Mouse (Mus musculus) heart, adult 18-20 months (tissue): ENCODE results near the gene Mx1. TPM values are rescaled to one million over a fixed set of nuclear protein-coding genes. Genes with fewer than 3 reads are reported as not detected.

Experiments
- DNase-seq, 2 experiments: peaks; one replicate each; pipeline ENCODE4 v3.0.0; 2021 to 2022; ENCODE audit warnings: mixed read lengths in 1 of 2
- total RNA-seq, 2 experiments: library from RNA; stranded (reverse); gene quantifications; 2 replicates each; pipeline ENCODE4 v1.2.3; 2021

Mx1 gene
- total RNA-seq, 2 experiments from 2014 or later, result 1.6 to 1.9 TPM

- DNase-seq, result peak; percentile 51 to 76
These were observed 18.9 kb downstream of the Mx1 start for GRCm38 (mm10) chr16:97443670-97444263.

- no peak for DNase-seq
These were observed 20.7 kb downstream of the Mx1 start for GRCm38 (mm10) chr16:97441967-97442366.

GRCm38 (mm10) chr16:97438191-97438590 is 24.5 kb downstream of the Mx1 start:
- DNase-seq, result no peak

GRCm38 (mm10) chr16:97437448-97438056 is 25.2 kb downstream of the Mx1 start:
- DNase-seq, result no peak

GRCm38 (mm10) chr16:97434206-97434605 is 28.5 kb downstream of the Mx1 start:
- DNase-seq, result no peak

- DNase-seq, result peak; percentile 70 to 77
These were observed 31.4 kb downstream of the Mx1 start for GRCm38 (mm10) chr16:97431328-97431727.

GRCm38 (mm10) chr16:97430091-97430490 is 32.6 kb downstream of the Mx1 start:
- DNase-seq, result no peak

- no peak for DNase-seq
These were observed 34.7 kb downstream of the Mx1 start for GRCm38 (mm10) chr16:97428026-97428425.

- DNase-seq, result no peak
These were observed 39.1 kb downstream of the Mx1 start for GRCm38 (mm10) chr16:97423627-97424026.

- DNase-seq, result no peak
These were observed 41.0 kb downstream of the Mx1 start for GRCm38 (mm10) chr16:97421671-97422070.

- no peak for DNase-seq
These were observed 43.8 kb downstream of the Mx1 start for GRCm38 (mm10) chr16:97418749-97419453.

GRCm38 (mm10) chr16:97417896-97418542 is 44.7 kb downstream of the Mx1 start:
- DNase-seq, result peak; percentile 55 to 66

- DNase-seq, result no peak
These were observed 57.2 kb downstream of the Mx1 start for GRCm38 (mm10) chr16:97405476-97406012.

- DNase-seq, result no peak
These were observed 60.4 kb downstream of the Mx1 start for GRCm38 (mm10) chr16:97402213-97402785.

GRCm38 (mm10) chr16:97401741-97402140 is 61.0 kb downstream of the Mx1 start:
- no peak for DNase-seq

- no peak for DNase-seq
These were observed 62.7 kb downstream of the Mx1 start for GRCm38 (mm10) chr16:97399991-97400390.

GRCm38 (mm10) chr16:97397945-97398531 is 64.7 kb downstream of the Mx1 start:
- no peak for DNase-seq

Other genes with a start within 250 kb of the Mx1 start
- 10 to 100 TPM; 14.7 to 18.6 TPM for gene Bace2, start 106.2 kb downstream of the Mx1 start, total RNA-seq
- gene Fam3b, start 51.9 kb upstream of the Mx1 start, total RNA-seq, result not detected
- gene Tmprss2, start 148.3 kb upstream of the Mx1 start, total RNA-seq, result under 1 TPM in 1 of 2 experiments, not detected in 1; 0.95 TPM